Mouse (Mus musculus) adrenal gland, postnatal 4 days (tissue): Measurements from ENCODE around the gene Ankrd10. TPM values are rescaled to one million over a fixed set of nuclear protein-coding genes. Genes with fewer than 3 reads are reported as not detected.
"Not testable (repeated sequence)": the region's sequence is repeated elsewhere in the genome, so short reads cannot be mapped to it uniquely, and the experiment has no call there.

Experiments
- DNase-seq, 2 experiments: peaks; one replicate each; pipeline ENCODE4 v3.0.0; 2021 to 2022; ENCODE audit warnings: low spot score in 2 of 2, mixed read lengths in 2 of 2
- long read RNA-seq, 2 experiments: library from polyadenylated mRNA; stranded (forward); transcript quantifications; one replicate each; pipeline ENCODE4 v2.0.0; 2021
- total RNA-seq, 2 experiments: library from RNA; stranded (reverse); gene quantifications; 2 replicates each; pipeline ENCODE4 v1.2.3; 2021

Ankrd10 gene
- 10 to 100 TPM; 86.5 to 97.9 TPM for total RNA-seq
- long read RNA-seq, experiment 1, full-length matches to known transcripts: 23 of 48 reads
- long read RNA-seq, experiment 1, partial matches to known transcripts: 3 of 48 reads
- long read RNA-seq, experiment 1, other reads (novel, unspliced or antisense): 22 of 48 reads
- long read RNA-seq, experiment 2, full-length matches to known transcripts: 44 of 100 reads
- long read RNA-seq, experiment 2, partial matches to known transcripts: 7 of 100 reads
- long read RNA-seq, experiment 2, other reads (novel, unspliced or antisense): 49 of 100 reads

DNA sequence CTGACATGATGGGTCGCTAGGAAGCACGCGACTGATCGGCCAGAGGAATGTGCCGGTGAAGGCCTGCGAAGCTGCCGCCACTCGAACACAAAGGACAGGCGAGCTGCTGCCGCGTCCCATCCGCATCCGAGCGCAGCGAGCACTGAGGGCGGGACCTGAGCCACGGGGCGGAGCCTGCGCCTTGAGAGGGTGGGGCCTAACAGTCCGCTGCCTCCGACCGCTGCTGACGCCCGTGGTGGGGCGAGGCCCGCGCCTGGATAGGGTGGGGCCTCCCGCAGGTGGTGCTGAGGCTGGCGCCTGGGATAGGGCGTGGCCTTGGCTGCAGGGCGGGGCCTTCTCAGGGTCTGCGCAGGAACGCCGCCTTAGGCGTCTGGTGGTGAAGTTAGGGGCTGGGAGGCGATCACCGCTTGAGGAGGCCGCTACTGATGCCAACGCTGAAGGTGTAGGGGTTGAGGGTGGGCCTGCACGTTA, at the start of gene Ankrd10:
Gene Ankrd10, minus strand, starts transcription at position 147 of the 471 bp plus-strand sequence.
- peak; percentile 91 to 93 for DNase-seq

DNA sequence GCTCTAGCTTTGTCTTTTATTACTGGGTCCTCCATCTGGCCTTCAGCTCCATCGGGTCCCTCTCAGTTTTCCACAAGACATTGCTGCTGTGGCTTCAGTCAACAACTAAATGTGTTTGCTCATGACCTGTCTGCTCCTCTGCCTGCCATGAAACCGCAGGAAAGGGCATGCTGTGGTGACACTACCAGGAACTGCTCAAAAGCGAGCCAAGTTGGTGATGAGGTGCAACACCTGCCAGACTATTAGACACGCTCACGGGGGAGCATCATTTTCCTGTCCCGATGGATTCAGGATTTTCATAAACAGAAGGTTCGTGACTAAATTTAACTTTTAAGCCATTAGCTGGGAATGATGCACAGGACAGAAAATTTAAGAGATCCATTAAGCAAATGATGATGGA, 49.0 kb upstream of the Ankrd10 start:
- DNase-seq: no peak

DNA sequence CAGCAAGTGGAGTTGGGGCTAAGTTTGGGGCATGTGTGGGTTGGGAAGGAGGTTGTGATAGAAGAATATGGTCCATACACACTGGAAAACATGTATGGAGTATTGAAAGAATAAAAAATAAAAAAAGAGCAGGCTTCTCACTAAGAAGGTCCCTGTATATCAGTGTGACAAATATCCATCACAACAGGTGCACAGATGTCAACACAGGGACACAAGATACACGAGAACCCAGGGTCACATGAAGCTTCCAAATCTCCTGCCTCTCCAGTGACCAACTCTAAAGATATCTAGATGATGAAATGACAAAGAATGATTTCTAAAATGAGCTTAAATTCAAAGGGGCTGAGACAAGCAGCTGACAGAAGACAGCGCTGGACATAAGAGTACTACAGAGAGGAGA, 32.8 kb upstream of the Ankrd10 start:
- DNase-seq: no peak

DNA sequence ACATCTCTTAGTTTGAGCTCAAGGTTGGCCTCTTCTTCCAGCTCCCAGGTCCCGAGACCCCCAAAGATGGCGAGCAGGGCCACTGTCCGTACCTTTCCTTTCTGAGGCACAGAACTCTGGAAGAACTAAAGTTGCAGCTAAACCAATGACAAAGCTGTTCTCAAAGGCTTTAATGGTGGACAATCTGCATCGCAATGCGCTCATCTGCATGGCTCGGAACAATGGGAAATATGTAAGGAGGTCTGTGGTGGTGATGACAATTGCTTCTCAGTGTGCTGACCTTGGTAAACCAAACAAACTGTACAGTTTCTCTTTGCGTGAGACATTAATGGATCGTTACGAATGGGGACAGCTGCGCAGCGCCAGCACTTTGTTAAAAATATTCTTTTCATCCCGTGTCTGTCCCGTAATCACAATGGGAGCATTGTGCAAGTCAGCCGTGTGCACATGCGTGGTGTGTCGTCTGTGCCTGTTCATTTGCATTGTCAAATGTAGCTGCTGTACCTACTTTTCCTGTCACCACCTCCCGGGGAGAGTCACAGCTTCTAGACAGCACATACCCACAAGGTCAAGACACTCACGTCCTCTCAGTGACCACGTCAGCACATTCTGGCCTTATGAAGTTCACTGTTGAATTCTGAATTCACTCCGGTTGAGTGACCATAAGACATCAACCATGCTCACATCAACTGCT, 30.6 kb upstream of the Ankrd10 start:
- not testable (repeated sequence) for DNase-seq

DNA sequence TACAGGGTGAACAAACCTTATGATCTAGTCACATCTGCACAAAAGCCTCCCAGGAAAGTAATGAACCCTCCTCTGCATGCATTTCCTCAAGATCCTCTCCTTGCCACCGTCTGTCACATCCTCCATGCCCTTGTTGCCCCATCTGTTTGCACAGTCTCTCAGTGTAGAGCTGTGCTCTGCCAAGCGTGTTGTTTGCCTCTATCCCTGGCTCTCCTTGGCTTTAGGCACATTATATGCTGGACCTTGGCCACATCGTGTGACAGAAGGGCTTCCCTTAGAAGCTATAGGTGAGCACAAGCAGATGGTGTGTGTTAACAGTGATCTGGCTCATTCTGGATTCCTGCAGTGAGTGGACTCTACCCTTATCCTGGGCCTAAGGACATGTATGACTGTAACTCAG, 26.4 kb upstream of the Ankrd10 start:
- no peak for DNase-seq

DNA sequence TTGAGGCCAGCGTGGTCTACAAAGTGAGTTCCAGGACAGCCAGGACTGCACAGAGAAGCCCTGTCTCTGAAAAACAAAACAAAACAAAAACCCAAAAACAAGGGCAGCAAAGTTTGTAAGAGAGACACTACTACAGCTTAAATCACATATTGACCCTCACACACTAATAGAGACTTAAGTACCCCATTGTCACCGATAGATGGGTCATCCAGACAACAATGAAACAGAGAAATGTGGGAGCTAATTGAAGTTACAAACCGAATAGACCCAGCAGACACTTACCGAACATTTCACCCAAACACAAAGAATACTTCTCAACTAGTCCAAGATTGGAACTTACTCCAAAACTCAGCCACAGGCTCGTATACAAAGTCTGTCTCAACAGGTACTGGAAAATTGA, 14.5 kb upstream of the Ankrd10 start:
- no peak for DNase-seq

DNA sequence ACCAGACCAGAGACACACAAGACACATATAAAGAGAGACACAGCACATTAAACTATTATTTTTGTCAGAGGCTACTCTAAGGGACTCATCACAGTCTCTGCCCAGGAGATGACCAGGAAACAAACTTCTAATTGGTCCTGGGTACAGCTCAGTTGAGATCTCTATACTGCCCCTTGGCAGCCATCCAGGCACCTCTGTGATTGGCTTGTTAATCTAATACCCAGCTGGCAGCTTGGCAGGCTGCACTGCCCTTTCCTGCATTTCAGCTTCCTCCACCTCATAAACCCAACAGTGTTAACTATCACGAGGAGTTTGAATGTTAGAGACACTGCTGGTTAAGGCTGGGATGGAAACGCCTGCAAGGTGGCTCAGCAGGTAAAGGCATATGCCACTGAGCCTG, 7.6 kb upstream of the Ankrd10 start:
- DNase-seq: no peak

DNA sequence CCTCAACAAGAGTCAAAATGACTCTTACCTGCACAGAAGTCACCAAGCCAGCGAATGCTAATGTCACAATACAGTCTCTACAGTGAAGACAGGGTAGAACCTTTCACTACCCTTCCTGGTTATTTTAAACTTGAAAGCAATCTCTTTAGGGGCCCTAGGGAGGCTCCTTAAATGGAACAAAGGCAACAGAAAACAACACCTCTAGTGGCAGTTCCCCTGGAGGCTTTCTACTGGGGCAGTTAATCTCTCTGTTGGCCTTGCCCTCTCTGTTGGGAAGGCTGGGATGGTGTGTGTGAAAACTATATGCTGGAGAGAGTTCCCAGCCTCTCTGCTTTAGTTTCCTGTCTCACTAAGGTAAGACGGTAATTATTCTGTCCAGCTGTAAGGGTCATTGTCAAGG, 5.0 kb upstream of the Ankrd10 start:
- no peak for DNase-seq

DNA sequence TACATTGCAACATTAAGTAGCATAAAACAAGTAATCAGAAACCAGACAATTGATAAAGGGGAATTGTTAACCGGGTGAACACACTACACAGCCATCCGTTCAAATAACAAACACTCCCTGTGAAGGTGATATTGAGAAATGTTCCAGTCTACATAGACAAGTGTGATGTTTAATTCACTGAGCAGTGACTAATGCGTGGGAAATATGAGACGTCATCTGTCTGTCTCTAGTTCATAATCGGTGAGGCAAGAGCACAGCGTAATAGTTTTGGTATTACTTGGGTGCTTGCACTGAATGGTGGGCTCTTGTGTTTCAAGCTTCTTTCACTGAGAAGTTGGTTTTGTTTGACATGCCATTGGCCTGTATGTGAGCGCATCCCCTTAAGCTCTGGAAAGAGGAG, 2.0 kb upstream of the Ankrd10 start:
- DNase-seq: no peak

DNA sequence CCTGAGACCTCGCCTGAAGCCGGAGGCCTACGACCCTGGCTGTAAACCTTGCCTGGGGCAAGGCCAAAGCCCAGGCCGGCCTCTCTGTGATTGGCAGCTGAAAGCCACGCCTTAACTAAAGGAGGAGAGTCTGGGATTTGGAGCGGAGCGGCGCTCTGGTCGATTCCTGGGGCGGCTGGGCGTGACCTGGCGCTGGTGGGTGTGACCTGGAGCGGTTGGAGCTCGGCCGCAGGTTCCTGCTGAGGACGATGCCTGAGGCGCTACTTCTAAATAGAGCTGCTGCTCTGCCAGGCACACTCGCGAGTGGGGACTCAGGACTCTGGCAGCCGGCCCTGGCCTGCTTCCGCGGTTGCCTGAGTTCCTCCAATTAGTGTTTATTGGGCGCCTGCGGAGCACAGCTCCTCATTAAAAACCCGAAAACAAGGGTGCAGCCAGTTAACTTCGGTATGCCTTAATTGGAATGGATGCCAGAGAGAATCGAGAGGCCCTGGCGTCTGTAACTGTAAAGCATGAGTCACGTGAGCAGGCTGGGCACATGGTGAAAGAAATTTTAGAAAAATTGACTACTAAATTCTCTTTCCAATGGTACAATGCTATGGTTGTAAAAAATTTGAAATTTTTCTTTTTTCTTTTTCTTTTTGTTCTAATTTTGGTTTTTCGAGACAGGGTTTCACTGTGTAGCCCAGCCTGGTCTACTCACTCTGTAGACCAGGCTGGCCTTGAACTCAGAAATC, 934 bp upstream of the Ankrd10 start:
- peak; percentile 36 to 69 for DNase-seq

DNA sequence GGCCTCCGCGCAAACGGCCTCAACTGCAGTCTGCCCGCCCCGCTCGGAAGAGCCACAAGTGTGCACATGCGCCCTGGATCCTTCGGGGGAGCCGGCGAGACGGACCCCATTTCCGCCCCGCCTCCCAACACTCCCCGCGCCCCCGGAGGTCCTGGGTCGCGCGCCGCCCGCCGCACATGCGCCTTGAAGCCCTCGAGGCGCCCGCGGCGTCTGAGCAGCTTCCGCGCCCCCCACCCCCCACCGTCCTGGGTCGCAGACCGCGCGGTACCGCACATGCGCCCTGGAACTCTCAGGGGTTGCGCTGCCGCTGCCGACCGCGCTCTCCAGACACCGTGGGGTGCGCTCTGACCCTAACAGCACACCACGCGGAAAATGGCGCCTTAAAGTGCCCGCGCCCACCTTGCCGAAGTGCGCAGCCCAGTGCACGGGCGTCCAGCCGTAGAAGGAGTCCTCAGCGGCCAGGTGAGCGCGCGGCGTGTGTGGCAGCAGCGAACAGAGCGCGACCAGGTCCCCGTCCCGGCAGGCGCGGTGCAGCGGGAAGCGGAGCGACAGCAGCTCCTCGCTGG, 462 bp downstream of the Ankrd10 start:
- peak; percentile 49 to 78 for DNase-seq

DNA sequence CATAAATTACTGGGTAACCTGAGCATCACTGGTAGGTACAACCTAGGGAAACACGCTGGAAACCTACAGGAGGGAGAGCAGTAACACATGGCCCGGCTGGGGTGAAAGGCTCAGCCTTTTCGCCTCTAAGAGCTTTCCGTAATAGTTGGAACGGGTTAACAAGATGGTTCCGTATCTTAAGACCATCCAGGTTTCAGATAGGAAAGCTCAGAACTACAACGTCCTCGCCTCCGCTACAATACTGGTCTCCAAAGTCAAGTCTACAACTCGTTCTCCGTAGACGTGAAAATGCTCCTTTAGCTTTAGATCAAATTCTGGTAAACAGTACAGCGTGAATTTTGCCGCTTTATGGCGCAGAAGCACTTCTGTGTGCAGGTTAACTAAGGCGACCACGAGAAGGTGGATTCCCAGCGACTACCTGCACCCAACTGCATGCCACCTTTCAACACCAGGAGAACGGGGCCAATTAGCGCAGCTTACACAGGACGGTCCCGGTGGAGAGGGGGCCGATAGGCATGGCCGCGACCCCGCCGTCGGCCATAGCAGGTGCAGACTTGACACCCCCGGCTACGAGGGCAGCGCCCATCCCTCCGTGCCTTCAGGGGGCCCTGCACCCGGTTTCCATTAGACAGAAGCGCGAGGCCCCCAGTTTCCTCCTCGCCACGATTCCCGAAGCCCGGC, 1.1 kb downstream of the Ankrd10 start:
- DNase-seq: no peak

DNA sequence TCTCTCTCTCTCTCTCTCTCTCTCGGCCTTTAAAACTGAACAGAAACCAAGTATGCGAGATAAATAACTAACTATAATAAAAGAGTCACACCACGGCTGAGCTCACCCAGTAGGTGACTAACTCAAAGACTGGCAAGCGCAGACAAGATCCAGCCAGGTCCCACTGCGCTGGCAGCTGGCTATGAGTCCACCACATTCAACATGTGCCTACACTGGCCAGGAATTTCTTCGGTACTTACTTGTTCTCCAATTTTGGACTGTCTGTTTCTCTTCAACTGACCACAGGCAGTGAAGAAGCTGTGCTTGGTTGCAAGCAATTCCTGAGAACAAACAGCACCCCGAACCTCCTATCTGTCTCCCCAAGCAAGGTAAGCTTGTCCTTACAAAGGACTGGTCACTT, 2.1 kb downstream of the Ankrd10 start:
- DNase-seq: no peak

DNA sequence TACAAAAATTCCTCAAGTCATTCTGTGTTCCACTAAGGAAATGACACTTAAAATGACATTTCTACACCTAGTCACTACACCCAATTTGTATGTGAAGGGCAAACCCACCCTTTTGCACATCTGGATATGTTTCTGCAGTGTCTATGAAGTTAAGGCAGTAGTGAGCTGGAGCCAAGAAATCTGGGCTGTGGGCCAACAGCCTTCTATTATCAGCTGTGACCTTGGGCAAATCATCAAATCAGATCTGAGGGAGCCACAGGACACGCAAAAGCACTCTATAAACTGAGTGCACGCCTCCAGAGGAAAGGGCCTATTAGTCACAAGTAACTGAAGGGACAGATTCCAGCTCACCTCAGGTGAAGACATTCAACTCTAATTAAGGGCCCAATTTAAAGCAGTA, 3.2 kb downstream of the Ankrd10 start:
- peak; percentile 53 to 66 for DNase-seq

DNA sequence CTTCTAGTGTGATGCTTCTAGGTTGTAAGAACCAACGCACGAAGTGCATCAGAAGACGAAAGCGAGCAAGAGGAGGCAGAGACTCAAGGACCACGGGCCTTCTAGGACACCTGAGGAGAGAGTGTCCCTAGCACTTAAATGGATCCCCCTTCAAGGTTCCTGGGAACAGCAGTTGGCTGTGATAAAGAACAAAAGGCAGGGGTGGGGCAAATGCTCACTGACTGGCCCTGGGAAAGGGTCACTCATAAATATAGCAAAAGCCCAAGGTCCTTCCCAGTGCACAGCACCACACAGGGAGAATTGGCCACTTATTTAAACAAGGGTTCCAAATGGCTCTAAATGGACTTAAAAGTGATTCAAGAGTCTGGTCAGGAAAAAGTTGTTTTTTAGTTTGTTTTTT, 6.4 kb downstream of the Ankrd10 start:
- no peak for DNase-seq

DNA sequence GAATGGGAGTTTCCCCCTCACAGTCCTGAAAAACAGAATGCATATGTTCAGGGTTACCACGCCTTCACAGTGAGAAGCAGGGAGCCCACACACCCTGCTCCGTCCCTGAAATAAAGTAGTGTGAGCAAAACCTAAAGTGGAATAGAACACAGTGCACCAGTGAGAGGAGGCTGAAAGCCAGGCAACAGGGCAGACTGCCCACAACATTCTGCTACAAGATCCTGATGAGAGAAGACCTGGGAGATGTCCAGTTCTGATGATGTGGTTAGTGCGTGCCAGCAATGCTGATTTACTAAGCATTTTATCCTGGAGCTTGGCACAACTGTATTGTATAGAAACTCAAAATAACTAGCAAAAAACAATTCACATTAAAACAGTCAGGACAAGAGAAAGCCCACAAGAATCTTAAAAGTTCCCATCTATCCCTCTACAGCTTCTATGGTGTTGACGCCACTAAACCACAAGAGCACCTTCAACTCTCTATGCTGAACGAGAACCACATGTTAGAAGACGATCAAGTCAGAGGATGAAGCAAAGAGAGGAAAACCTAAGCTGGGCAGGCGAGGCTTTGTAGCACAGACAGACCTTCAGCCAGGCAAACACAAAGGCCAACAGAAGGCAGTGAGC, 6.9 kb downstream of the Ankrd10 start:
- no peak for DNase-seq

DNA sequence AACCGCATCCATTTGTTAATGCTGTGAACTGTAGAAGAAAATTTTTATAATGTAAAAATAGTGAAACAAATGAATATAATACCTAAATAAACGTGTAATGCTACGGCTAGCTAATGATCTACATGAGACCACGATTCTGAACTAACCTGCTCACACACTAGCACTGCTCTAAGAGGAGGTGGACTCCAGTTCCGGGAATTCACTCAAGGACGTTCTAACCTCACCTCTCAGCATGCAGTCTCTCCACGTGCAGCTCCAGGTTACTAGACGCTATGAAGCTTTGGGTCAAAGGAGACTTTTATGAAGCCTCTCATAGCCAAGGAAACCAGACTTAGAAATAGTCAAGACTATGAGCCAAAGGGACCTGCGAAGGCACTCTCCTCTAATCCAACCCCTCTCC, 7.8 kb downstream of the Ankrd10 start:
- no peak for DNase-seq

DNA sequence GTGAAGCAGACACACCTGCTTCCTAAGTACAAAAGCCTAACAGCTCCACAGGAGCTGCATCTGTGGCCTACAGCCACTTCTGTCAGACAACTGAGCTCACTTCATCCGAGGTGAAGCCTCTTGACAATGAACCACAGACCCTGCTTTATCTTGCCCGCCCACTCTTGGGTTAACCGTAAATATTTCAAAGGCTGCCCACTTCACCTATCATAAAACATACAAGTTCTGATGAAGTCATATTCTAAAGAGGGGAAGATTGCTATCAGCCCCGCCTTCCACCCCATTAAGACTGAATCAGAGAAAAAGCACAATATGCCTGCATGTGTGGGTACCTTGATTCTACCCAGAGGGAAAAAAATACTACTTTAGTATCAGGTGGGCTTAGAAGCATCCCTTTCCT, 10.5 kb downstream of the Ankrd10 start:
- no peak for DNase-seq

DNA sequence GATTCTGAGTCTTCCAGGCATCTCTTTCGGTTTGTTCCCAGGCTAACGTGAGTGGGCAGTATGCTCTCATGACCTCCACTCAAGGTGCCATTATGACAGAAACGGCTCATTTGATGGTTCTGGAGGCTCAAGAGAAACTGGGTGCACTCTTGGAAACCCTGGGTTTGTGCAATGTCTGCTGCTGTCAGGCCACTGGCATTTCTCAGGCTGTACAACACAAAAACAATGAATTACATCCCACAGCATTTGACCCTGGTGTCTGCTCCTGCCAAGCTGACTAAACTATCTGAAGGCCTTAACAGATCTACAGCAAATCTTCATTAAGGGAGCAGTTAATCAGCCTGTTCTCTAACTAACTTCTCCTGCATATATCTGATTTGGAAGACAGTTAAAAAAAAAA, 16.5 kb downstream of the Ankrd10 start:
- DNase-seq: no peak

DNA sequence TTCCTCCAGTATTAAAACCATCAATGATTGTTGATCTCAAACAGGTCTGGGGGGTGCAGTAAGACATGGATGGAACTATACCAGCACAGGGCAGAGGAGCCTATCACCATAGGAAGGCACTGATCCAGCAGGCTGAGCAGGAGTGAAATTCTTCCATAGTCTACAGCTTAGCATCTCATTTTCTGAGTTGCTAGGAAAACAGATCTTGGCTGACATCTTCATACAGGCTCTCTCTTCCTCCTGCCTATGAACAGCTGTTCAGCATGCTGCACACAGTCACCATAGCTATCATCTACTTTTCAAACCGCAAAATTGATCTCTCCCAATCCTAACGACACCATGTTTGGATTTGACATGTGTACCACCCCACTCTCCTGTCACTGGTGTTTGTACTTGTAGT, 17.5 kb downstream of the Ankrd10 start:
- no peak for DNase-seq

DNA sequence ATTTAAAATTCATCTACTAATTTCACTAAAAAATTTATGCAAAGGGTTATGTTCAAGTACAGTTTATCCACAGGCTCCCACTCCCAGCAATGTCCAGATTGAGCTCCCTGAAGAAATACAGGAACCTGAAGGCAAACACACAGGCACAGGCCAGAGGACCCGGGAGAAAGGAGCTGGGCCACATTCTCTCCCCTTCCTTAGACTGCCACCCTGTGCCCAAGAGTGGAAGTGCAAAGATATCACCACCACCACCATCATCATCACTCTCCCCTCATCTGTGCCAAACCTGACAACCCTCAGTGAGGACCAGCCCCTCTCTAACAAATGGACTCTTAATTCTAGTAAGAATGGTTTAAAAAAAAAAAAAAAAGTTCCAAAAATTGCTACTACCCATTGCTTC, 19.3 kb downstream of the Ankrd10 start:
- peak in 1 of 2 experiments; percentile 29 for DNase-seq
